Mouse (Mus musculus): ENCODE data around the gene Hes6.

GRCm38 (mm10) chr1:91407819-91408218, 6.0 kb downstream of the Hes6 start:
- TF ChIP-seq POLR2A (IDR thresholded peaks at IDR 0.05; ENCODE audit: extremely low read depth, insufficient read depth, low read length): no peak
- no peak for TF ChIP-seq CTCF (IDR thresholded peaks at IDR 0.05; ENCODE audit: extremely low read depth, insufficient read depth, low read length)
